Mouse (Mus musculus) testis, adult 2 months (tissue): ENCODE results near the gene Ccdc141. TPM values are rescaled to one million over a fixed set of nuclear protein-coding genes. Genes with fewer than 3 reads are reported as not detected.

Source experiments
- H3K27ac ChIP-seq: fragments of 200-500 bp; 2 replicates; pipeline ENCODE4 v1.5.1; 2012; ENCODE audit warnings: low read depth, low read length; ENCODE audit not compliant: control insufficient read depth, insufficient read depth
- H3K27me3 ChIP-seq: fragments of 200-500 bp; 2 replicates; pipeline ENCODE4 v1.6.1; 2012; ENCODE audit warnings: mild to moderate bottlenecking, low read length, moderate library complexity; ENCODE audit not compliant: control insufficient read depth, insufficient read depth
- H3K36me3 ChIP-seq: fragments of 200-500 bp; 2 replicates; pipeline ENCODE4 v1.6.1; 2012; ENCODE audit warnings: mild to moderate bottlenecking, low read length; ENCODE audit not compliant: control insufficient read depth, insufficient read depth
- H3K4me1 ChIP-seq: fragments of 200-500 bp; 2 replicates; pipeline ENCODE4 v1.6.1; 2012; ENCODE audit warnings: low read length; ENCODE audit not compliant: control insufficient read depth, insufficient read depth
- H3K4me3 ChIP-seq: fragments of 200-500 bp; 2 replicates; pipeline ENCODE4 v1.5.1; 2012; ENCODE audit warnings: low read depth, mild to moderate bottlenecking, low read length, moderate library complexity, mixed read lengths; ENCODE audit not compliant: control insufficient read depth
- CTCF ChIP-seq: fragments of 200-500 bp; IDR thresholded peaks from 2 replicates; pipeline ENCODE4 v1.5.1; 2012; ENCODE audit warnings: low read depth, mild to moderate bottlenecking, inconsistent platforms, low read length, moderate library complexity; ENCODE audit not compliant: control insufficient read depth, insufficient read depth, insufficient replicate concordance
- POLR2A ChIP-seq: fragments of 200-500 bp; IDR thresholded peaks from 2 replicates; pipeline ENCODE4 v1.6.1; 2012; ENCODE audit warnings: low read depth, mild to moderate bottlenecking, inconsistent platforms, low read length, moderate library complexity; ENCODE audit not compliant: control insufficient read depth
- polyA plus RNA-seq: library from polyadenylated mRNA; depleted of rRNA; stranded (reverse); fragments of >200 nt; gene quantifications from 2 replicates; pipeline ENCODE4 v1.2.3, GENCODE M21; 2012; rRNA removed

The Ccdc141 gene
- polyA plus RNA-seq = 1.2 and 2.0 TPM in 2 replicates

- Histone ChIP-seq H3K4me1 (peaks cover 10% of the 10 kb centered on the region), H3K27me3 (no peaks in the 10 kb centered on the region), H3K36me3 (no peaks in the 10 kb centered on the region), H3K4me3 (peak within 1 kb of the TSS; percentile 81), H3K27ac (peak within 1 kb of the TSS; percentile 87)
- no peak for TF ChIP-seq CTCF
- TF ChIP-seq POLR2A = no peak
Measured at GRCm38 (mm10) chr2:77170633-77171105, at the start of gene Ccdc141. Gene Ccdc141, minus strand, starts transcription at chr2:77170636.

- H3K36me3 ChIP-seq = no peaks in the 10 kb centered on the region; the same call in 1 of the 2 replicates
- TF ChIP-seq CTCF = no peak
- no peak for TF ChIP-seq POLR2A
- H3K4me1 ChIP-seq = no peaks in the 10 kb centered on the region
- H3K27me3 ChIP-seq = no peaks in the 10 kb centered on the region
- H3K4me3 ChIP-seq = no peak overlapping the region
- no peak overlapping the region for H3K27ac ChIP-seq
Measured at GRCm38 (mm10) chr2:77212885-77213284, 42.4 kb upstream of the Ccdc141 start.

GRCm38 (mm10) chr2:77206951-77207350 is 36.5 kb upstream of the Ccdc141 start:
- H3K4me1 ChIP-seq = no peaks in the 10 kb centered on the region
- H3K36me3 ChIP-seq = no peaks in the 10 kb centered on the region; the same call in 1 of the 2 replicates
- TF ChIP-seq POLR2A (no peak), CTCF (no peak)
- H3K27ac ChIP-seq = no peak overlapping the region
- no peaks in the 10 kb centered on the region for H3K27me3 ChIP-seq
- no peak overlapping the region for H3K4me3 ChIP-seq

GRCm38 (mm10) chr2:77203916-77204315 is 33.5 kb upstream of the Ccdc141 start:
- Histone ChIP-seq H3K27ac (no peak overlapping the region), H3K4me3 (no peak overlapping the region), H3K27me3 (no peaks in the 10 kb centered on the region), H3K4me1 (no peaks in the 10 kb centered on the region), H3K36me3 (no peaks in the 10 kb centered on the region; the same call in 1 of the 2 replicates)
- TF ChIP-seq CTCF (no peak), POLR2A (no peak)

GRCm38 (mm10) chr2:77201900-77202299 is 31.5 kb upstream of the Ccdc141 start:
- H3K36me3 ChIP-seq = no peaks in the 10 kb centered on the region; the same call in 1 of the 2 replicates
- no peak overlapping the region for H3K4me3 ChIP-seq
- no peaks in the 10 kb centered on the region for H3K27me3 ChIP-seq
- H3K27ac ChIP-seq = no peak overlapping the region
- TF ChIP-seq POLR2A = no peak
- no peak for TF ChIP-seq CTCF
- H3K4me1 ChIP-seq = no peaks in the 10 kb centered on the region

GRCm38 (mm10) chr2:77200958-77201614 is 30.6 kb upstream of the Ccdc141 start:
- Histone ChIP-seq H3K4me1 (no peaks in the 10 kb centered on the region), H3K27me3 (no peaks in the 10 kb centered on the region), H3K27ac (no peak overlapping the region), H3K36me3 (no peaks in the 10 kb centered on the region; the same call in 1 of the 2 replicates), H3K4me3 (no peak overlapping the region)
- TF ChIP-seq POLR2A = no peak
- no peak for TF ChIP-seq CTCF

GRCm38 (mm10) chr2:77200379-77200778 is 29.9 kb upstream of the Ccdc141 start:
- no peak for TF ChIP-seq POLR2A
- no peak for TF ChIP-seq CTCF
- Histone ChIP-seq H3K4me1 (no peaks in the 10 kb centered on the region), H3K27me3 (no peaks in the 10 kb centered on the region), H3K36me3 (no peaks in the 10 kb centered on the region), H3K4me3 (no peak overlapping the region), H3K27ac (no peak overlapping the region)

- TF ChIP-seq POLR2A = no peak
- Histone ChIP-seq H3K27me3 (no peaks in the 10 kb centered on the region), H3K4me1 (no peaks in the 10 kb centered on the region), H3K36me3 (no peaks in the 10 kb centered on the region), H3K27ac (no peak overlapping the region), H3K4me3 (no peak overlapping the region)
Measured at GRCm38 (mm10) chr2:77198246-77198645, 27.8 kb upstream of the Ccdc141 start.
